Mouse (Mus musculus): ENCODE results near the gene Arhgap23.

The Arhgap23 gene

GRCm38 (mm10) chr11:97406094-97406951 is 9.0 kb upstream of the Arhgap23 start:
- no peak for DNase-seq (ENCODE audit: low spot score)

DNA sequence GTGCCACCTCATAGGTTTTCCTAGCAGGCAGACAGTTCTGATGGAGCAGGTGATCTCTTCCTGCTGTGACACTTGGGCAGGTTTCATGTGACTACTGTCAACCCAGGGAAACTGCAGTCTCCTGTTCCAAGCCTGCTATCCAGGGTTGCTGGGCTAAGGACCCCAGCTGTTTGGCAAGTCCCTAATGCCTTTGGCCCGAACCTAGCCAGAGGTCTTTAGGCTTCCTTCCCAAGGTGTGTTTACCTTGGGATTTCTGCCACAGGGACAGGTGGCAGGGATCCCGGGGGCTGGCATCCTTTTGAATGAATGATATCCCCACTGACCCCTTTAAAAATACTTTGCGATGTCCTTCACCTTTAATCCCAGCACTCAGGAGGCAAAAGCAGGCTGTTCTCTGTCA is 7.9 kb upstream of the Arhgap23 start:
- DNase-seq (ENCODE audit: low spot score) = no peak

DNA sequence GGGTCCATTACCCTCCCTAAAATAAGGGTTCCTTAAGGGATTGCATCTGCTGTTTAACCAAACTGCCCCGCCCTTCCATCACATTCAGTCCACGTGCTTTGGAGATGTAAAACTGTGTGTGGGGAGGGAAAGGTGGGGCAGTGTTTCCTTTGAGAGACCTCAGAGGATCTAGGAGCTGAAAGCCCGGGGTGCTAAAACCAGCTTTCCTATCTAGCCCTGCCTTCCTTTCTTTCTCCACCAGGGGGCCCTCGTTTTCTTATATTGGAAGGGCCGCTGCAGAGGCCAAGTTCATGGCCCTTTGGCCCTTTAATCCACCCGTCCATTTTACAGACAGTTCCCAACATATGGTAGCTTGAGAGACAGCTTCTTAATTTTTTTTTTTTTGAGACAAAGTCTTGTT is 7.2 kb upstream of the Arhgap23 start:
- peak; percentile 61 for DNase-seq (ENCODE audit: low spot score)

GRCm38 (mm10) chr11:97410958-97411357 is 4.4 kb upstream of the Arhgap23 start:
- no peak for DNase-seq (ENCODE audit: low spot score)

- DNase-seq (ENCODE audit: low spot score) = no peak
These were observed 3.2 kb upstream of the Arhgap23 start for GRCm38 (mm10) chr11:97412117-97412516.

DNA sequence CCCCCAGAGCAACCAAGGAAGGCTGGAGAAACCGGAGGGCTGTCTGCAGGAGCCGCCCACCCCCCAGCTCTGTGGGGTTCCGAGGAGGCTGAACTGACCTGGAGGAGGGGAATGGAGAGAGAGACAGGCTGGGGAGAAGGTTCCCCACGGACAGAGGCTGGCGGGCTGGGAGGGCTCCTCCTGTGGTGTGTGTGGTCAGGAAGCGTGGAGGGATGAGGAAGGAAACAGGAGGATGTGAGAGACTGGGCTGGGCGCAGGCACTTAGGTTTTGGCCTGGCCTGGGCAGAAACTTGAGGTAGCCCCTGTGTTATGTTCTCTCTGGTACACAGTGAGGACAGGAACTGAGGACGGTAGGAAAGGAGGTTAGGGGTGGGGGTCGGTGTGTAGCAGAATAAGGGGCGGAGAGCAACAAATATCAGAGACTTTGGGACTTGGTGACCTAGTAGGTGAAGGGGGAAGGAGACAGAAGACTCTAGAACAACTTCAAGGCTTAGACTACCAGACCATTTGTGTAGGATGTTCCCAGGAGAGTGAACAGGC is 2.5 kb upstream of the Arhgap23 start:
- no peak for DNase-seq (ENCODE audit: low spot score)

DNA sequence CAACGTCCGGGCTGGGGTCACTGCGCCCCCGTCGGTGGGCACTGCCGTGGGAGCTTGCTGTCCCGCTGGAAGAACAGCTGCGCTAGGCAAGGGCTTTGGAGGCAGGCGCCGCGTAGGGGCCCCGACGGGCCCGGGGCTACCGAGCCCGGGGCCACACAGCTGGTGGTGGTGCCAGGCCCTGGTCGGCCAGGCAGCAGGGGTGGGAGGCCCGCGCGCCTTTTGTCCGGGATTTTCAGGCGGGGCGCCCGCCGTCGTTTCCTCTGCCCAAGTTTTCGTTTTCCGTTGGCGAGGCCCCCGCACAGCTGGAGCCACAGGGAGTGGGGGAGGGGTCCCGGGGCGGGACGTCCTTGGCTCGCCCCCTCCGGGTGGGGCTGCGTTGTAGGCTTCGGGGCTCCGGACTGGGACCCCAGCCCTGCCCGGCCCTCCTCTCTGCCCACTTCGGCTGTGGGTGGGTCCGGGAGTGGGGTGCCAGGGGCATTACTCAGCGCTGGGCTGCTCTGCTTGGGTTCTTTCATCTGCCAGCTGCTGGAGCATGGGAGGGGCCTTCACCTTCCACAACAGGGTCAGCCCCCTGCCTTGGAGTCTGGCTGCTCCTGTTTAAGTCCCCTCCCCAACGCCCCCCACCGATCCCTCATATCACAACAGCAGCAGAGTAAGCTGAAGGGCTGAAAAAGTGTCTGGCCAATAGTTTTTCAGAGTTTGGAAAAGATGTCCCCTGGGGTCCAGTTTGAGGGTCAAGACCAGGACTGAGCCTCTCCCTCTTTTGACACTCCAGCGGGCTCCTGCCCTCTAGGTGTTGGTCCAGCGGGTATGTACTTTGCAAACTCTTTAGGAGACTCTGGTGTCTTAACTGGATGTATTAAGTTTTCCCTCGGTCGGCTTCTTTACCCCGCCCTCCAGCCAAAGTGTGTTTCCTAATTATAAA is 641 bp downstream of the Arhgap23 start:
- no peak for DNase-seq (ENCODE audit: low spot score)

GRCm38 (mm10) chr11:97416637-97417035 is 1.3 kb downstream of the Arhgap23 start:
- no peak for DNase-seq (ENCODE audit: low spot score)

GRCm38 (mm10) chr11:97418834-97419539 is 3.7 kb downstream of the Arhgap23 start:
- DNase-seq (ENCODE audit: low spot score) = no peak

- DNase-seq (ENCODE audit: low spot score) = no peak
These were observed 4.2 kb downstream of the Arhgap23 start for GRCm38 (mm10) chr11:97419540-97419900.

GRCm38 (mm10) chr11:97422507-97422906 is 7.2 kb downstream of the Arhgap23 start:
- no peak for DNase-seq (ENCODE audit: low spot score)

GRCm38 (mm10) chr11:97424092-97424692 is 8.9 kb downstream of the Arhgap23 start:
- DNase-seq (ENCODE audit: low spot score) = no peak

- no peak for DNase-seq (ENCODE audit: low spot score)
These were observed 9.5 kb downstream of the Arhgap23 start for GRCm38 (mm10) chr11:97424802-97425201.

DNA sequence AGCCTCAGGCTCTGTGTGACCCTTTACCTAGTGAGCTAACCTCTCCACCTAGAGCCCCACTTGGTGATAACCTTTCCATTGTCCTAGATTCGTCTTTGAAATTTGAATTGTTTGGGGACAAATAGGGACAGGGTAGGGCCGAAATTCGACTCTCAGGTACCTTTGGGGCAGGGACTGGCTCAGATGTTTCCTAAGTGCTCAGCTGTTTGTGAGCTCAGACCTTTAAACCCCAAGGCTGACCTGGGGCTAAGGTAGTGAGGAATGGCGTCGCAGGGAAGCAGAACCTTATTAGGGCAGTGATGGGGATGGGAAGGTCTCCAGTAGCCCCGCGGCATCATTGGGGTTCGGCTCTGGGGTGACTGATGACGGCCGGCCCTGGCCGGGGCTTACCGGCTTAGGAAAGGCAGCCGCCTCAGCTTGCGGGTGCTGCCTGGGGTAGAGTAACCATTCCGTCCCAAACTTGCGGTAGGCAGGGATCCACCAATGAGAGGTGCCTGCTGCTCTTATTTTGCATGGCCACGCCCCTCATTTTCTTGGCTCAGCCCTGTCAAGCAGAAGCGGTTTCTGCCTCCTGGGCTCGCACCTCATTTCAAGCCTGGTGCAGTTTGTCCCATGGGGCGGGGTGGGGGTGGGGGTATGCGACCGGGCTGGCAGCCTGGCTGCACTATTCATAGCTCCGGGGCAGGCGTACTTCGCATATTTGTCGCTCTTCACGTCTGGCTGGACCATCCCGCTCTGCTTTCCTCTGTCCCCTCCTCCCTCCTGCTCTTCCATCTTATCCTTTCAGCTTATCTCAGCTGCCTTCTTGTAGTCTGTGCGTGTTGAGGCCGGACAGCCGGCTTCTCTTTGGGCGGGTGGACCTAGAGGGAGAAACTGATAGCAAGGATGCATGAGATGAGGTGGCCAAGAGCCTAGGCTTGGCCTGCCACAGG is 12.7 kb downstream of the Arhgap23 start:
- peak; percentile 73 for DNase-seq (ENCODE audit: low spot score)

DNA sequence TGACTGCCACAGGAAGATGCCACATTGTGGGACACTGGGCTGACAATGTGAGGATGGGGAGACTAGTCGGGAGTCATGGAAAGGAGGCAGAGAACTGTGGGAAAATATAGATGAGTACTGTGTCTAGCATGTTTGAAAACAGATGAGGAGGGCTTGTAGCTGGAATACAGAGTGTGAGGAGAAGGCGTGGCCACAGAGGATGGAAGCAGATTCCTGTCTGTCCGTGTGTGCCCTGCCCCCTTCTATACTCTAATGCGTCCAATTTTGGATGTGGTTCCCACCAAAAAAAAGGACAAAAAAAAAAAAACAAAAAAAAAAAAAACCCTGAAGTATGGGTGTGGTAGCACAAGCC is 13.4 kb downstream of the Arhgap23 start:
- DNase-seq (ENCODE audit: low spot score) = no peak

DNA sequence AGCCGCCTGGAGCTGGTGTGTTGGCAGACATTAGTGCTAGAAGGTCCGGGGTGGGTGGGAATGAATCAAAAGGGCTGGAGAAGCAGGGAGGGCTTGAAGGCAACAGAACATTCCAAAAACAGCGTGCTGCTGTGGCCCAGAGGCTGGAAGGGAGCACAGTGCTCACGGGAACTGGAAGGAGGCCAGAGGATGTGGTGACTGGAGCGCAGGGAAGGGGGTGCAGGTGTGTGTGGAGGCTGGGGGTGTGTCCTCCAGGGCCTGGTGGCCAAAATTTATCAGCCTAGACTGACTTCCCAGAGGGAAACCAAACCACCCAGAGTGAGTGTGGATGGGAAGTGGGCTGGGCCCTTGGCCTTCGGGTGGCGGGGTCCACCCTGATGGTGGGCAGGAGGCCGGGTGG is 14.3 kb downstream of the Arhgap23 start:
- no peak for DNase-seq (ENCODE audit: low spot score)

DNA sequence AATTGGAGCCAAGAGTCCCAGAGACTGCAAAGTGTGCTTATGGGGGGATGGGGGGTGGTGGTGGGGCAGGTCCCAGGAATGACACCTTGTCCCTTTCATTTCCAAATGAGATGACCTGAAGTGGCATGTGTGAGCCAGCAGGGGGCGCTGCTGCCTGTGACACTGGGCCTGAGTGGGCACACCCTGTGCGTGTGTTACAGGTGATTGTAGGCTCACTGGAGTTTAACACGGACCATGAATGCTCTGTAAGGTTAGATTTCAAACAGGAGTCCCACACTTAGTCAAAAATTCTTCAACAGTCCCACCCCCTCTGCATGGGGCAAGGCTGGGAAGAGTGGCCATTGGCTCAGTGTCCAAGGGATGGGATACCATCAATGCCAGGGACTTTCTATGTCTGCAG is 16.7 kb downstream of the Arhgap23 start:
- DNase-seq (ENCODE audit: low spot score) = peak; percentile 68

DNA sequence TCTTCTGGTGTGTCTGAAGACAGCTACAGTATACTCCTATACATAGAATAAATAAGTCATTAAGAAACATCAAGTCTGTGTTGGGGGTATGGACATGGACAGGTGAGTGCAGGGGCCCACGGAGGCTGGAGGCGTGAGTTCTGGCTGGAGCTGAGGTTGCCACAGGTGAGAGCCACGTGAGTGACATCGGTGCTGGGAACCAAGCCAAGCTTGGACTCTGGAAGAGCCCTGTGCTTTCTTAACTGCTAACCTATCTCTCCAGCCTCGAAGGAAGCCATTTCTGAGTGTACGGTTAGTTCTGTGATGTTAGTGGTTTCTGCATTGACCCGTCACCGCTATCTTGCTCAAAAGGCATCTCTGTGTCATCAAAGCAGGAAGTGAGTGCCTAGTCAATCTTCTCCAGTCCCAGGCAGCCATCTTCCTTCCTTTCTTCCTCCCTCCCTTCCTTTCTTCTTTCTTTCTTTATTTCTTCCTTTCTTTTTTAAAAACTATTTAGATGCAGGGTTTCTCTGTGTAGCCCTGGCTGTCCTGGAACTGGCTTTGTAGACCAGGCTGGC is 17.7 kb downstream of the Arhgap23 start:
- DNase-seq (ENCODE audit: low spot score) = no peak

DNA sequence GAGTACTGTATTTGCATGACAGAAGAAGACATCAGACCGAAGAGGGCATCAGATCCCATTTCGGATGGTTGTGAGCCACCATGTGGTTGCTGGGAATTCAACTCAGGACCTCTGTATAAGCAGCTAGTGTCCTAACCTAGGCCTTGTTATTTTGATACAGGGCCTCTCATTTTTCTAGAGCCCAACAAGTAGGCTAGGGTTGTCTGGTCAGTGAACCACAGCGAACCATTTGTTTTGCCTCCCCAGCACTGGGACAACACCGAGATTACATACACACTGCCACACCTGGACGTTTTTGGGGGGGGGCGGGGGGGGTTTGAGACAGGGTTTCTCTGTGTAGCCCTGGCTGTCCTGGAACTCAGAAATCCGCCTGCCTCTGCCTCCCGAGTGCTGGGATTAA is 18.8 kb downstream of the Arhgap23 start:
- DNase-seq (ENCODE audit: low spot score) = no peak

GRCm38 (mm10) chr11:97434704-97435454 is 19.5 kb downstream of the Arhgap23 start:
- peak; percentile 91 for DNase-seq (ENCODE audit: low spot score)
